In genomic region chr6:50647656-50648055, GRCm38 (mm10) we compare ENCODE assay signal across 16 mouse cellular contexts. TPM values are rescaled to one million over a fixed set of nuclear protein-coding genes. Genes with fewer than 3 reads are reported as not detected.
"Had no signal": no experiment of that assay in that cellular context is flagged by ENCODE, and none has a peak within 500 bp of the region (broad histone marks: within the 10 kb centered on the region; RNA-seq: fewer than 3 reads in every experiment).

No protein-coding gene starts in this region.

- H3K27ac ChIP-seq: layer of hippocampus, adult 2 months; liver, embryonic 12.5 days; midbrain, embryonic 10.5 days; stomach, embryonic 15.5 days had no signal

- DNase-seq: lung, embryonic 14.5 days; lung, postnatal 10 days; lung, postnatal 4 days; midbrain, embryonic 14.5 days; right cerebral cortex, postnatal 14 days; thymus, adult 2 months; thymus, postnatal 25 days had no signal

- H3K4me3 ChIP-seq: layer of hippocampus, adult 2 months; liver, embryonic 12.5 days; midbrain, embryonic 10.5 days; myocyte; stomach, embryonic 15.5 days had no signal

RNA-seq across cellular contexts. Expression of gene Npvf, which starts 6.6 kb away (rescaled TPM):
- total RNA-seq: layer of hippocampus, adult 2 months; layer of hippocampus, postnatal 10 days; left cerebral cortex, postnatal 36 days; megakaryocyte, adult 5-6 weeks; neutrophil, adult 5-6 weeks had no signal
